Mouse (Mus musculus) CH12.LX (cell line): ENCODE measurements around the gene Samd1. TPM values are rescaled to one million over a fixed set of nuclear protein-coding genes. Genes with fewer than 3 reads are reported as not detected.

ENCODE experiments used
- DNase-seq: peaks from one replicate; pipeline ENCODE4 v3.0.0-alpha.2; 2013; ENCODE audit errors: extremely low read depth
- H3K27ac ChIP-seq: 2 replicates; pipeline ENCODE4 v1.5.1; 2012; ENCODE audit warnings: low read depth, mild to moderate bottlenecking, control low read depth, moderate library complexity; ENCODE audit not compliant: insufficient read depth
- H3K27me3 ChIP-seq: replicated peaks from 2 replicates; pipeline ENCODE3; 2012; ENCODE audit warnings: inconsistent platforms
- H3K36me3 ChIP-seq, 2 experiments: replicated peaks in 1 of 2; 2 replicates each; pipeline versions ENCODE3 to v1.6.1; 2012; ENCODE audit warnings: inconsistent platforms in 1 of 2, low read length in 1 of 2, mild to moderate bottlenecking in 1 of 2, mixed read lengths in 1 of 2, moderate library complexity in 1 of 2; ENCODE audit not compliant: control insufficient read depth in 1 of 2, insufficient read depth in 1 of 2
- H3K4me1 ChIP-seq, 2 experiments: 2 replicates each; pipeline ENCODE4 v1.6.1; 2012; ENCODE audit warnings: inconsistent platforms in 1 of 2, moderate library complexity in 1 of 2; ENCODE audit not compliant: insufficient read depth in 2 of 2, control insufficient read depth in 1 of 2
- H3K4me2 ChIP-seq: 2 replicates; pipeline ENCODE4 v1.6.1; 2012; ENCODE audit warnings: low read depth, mild to moderate bottlenecking, control low read depth; ENCODE audit not compliant: poor library complexity, insufficient read depth, severe bottlenecking
- H3K4me3 ChIP-seq, 3 experiments: fragments of 150-350 bp in 1 of 3; sonication (generic) in 1 of 3; replicated peaks in 1 of 3; 2 replicates each; pipeline versions ENCODE3 to v1.5.1; 2011 to 2012; ENCODE audit warnings: low read depth in 2 of 3, low read length in 2 of 3, mild to moderate bottlenecking in 2 of 3, moderate library complexity in 2 of 3, control low read depth in 1 of 3, improper control_type of control experiment in 1 of 3, inconsistent platforms in 1 of 3, mixed read lengths in 1 of 3; ENCODE audit not compliant: poor library complexity in 1 of 3
- H3K79me2 ChIP-seq: replicated peaks from 2 replicates; pipeline ENCODE4 v1.6.1; 2012; ENCODE audit warnings: mild to moderate bottlenecking, moderate library complexity; ENCODE audit not compliant: control insufficient read depth, poor library complexity, insufficient read depth, severe bottlenecking; ENCODE audit errors: extremely low read depth
- H3K9ac ChIP-seq: 2 replicates; pipeline ENCODE4 v1.6.1; 2012; ENCODE audit warnings: low read depth, mild to moderate bottlenecking, control low read depth, moderate library complexity; ENCODE audit not compliant: insufficient read depth
- H3K9me3 ChIP-seq: replicated peaks from 2 replicates; pipeline ENCODE3; 2012; ENCODE audit warnings: low read length, inconsistent platforms, mixed read lengths
- BHLHE40 ChIP-seq: IDR thresholded peaks from 2 replicates; pipeline ENCODE4 v1.6.1; 2011; ENCODE audit warnings: mild to moderate bottlenecking, low read depth, low read length, improper control_type of control experiment
- CHD2 ChIP-seq: IDR thresholded peaks from 2 replicates; pipeline ENCODE4 v1.6.1; 2011; ENCODE audit warnings: low read length, improper control_type of control experiment
- E2F4 ChIP-seq: IDR thresholded peaks from 2 replicates; pipeline ENCODE4 v1.6.1; 2011; ENCODE audit warnings: low read depth, low read length, improper control_type of control experiment; ENCODE audit not compliant: insufficient replicate concordance
- ELF1 ChIP-seq: IDR thresholded peaks from 2 replicates; pipeline ENCODE4 v1.6.1; 2014; ENCODE audit warnings: low read depth, mild to moderate bottlenecking, inconsistent platforms, low read length, improper control_type of control experiment
- GABPA ChIP-seq: IDR thresholded peaks from 2 replicates; pipeline ENCODE4 v1.6.1; 2012; ENCODE audit warnings: low read depth, low read length, improper control_type of control experiment, inconsistent platforms; ENCODE audit not compliant: insufficient replicate concordance
- HCFC1 ChIP-seq: IDR thresholded peaks from 2 replicates; pipeline ENCODE4 v1.6.1; 2012; ENCODE audit warnings: low read depth, mild to moderate bottlenecking, inconsistent platforms, low read length, improper control_type of control experiment
- IRF4 ChIP-seq: IDR thresholded peaks from 2 replicates; pipeline ENCODE4 v1.6.1; 2014; ENCODE audit warnings: low read depth, mild to moderate bottlenecking, inconsistent platforms, low read length, improper control_type of control experiment
- KAT2A ChIP-seq: IDR thresholded peaks from 2 replicates; pipeline ENCODE4 v1.6.1; 2012; ENCODE audit warnings: low read length, improper control_type of control experiment, inconsistent platforms; ENCODE audit not compliant: insufficient replicate concordance
- MAFK ChIP-seq: IDR thresholded peaks from 2 replicates; pipeline ENCODE4 v1.6.1; 2011; ENCODE audit warnings: low read length, improper control_type of control experiment; ENCODE audit not compliant: insufficient replicate concordance
- MEF2A ChIP-seq: IDR thresholded peaks from 2 replicates; pipeline ENCODE4 v1.6.1; 2014; ENCODE audit warnings: low read depth, mild to moderate bottlenecking, inconsistent platforms, low read length, improper control_type of control experiment, borderline replicate concordance
- MYC ChIP-seq: IDR thresholded peaks from 2 replicates; pipeline ENCODE4 v1.6.1; 2011; ENCODE audit warnings: low read depth, mild to moderate bottlenecking, improper control_type of control experiment, low read length
- NRF1 ChIP-seq: IDR thresholded peaks from 2 replicates; pipeline ENCODE4 v1.6.1; 2014; ENCODE audit warnings: low read depth, mild to moderate bottlenecking, inconsistent platforms, low read length, improper control_type of control experiment, moderate library complexity
- POLR2A ChIP-seq: IDR thresholded peaks from 2 replicates; pipeline ENCODE4 v1.6.1; 2011; ENCODE audit warnings: low read depth, mild to moderate bottlenecking, improper control_type of control experiment, low read length
- RAD21 ChIP-seq: IDR thresholded peaks from 2 replicates; pipeline ENCODE4 v1.6.1; 2011; ENCODE audit warnings: low read depth, mild to moderate bottlenecking, low read length, improper control_type of control experiment, moderate library complexity
- RCOR1 ChIP-seq: conservative IDR thresholded peaks from 2 replicates; pipeline ENCODE4 v1.6.1; 2012; ENCODE audit warnings: low read depth, mild to moderate bottlenecking, inconsistent platforms, low read length, improper control_type of control experiment
- SMC3 ChIP-seq: IDR thresholded peaks from 2 replicates; pipeline ENCODE4 v1.6.1; 2011; ENCODE audit warnings: low read depth, low read length, improper control_type of control experiment
- TCF12 ChIP-seq: IDR thresholded peaks from 2 replicates; pipeline ENCODE4 v1.6.1; 2014; ENCODE audit warnings: low read depth, mild to moderate bottlenecking, inconsistent platforms, low read length, improper control_type of control experiment
- UBTF ChIP-seq: IDR thresholded peaks from 2 replicates; pipeline ENCODE4 v1.6.1; 2012; ENCODE audit warnings: low read depth, mild to moderate bottlenecking, inconsistent platforms, low read length, improper control_type of control experiment, moderate library complexity
- ZKSCAN1 ChIP-seq: IDR thresholded peaks from 2 replicates; pipeline ENCODE4 v1.6.1; 2012; ENCODE audit warnings: low read depth, inconsistent platforms, low read length, improper control_type of control experiment, borderline replicate concordance
- ZNF384 ChIP-seq: IDR thresholded peaks from 2 replicates; pipeline ENCODE4 v1.6.1; 2012; ENCODE audit warnings: low read depth, low read length, improper control_type of control experiment, inconsistent platforms
- dilution Hi-C: fragments of 300-500 bp; cut with MboI; formaldehyde crosslinking; loops from 2 replicates; pipeline ENCODE4 v1.14.3; 2020; ENCODE audit warnings: low sequenced_read_pairs; ENCODE audit not compliant: extremely low pct_unique_long_range_greater_than_20kb, extremely low pct_ligation_motif_present
- in situ Hi-C: fragments of 300-500 bp; cut with MboI; formaldehyde crosslinking; loops from 3 replicates; pipeline ENCODE4 v1.14.3; 2019; ENCODE audit warnings: low sequenced_read_pairs, low pct_ligation_motif_present, low pct_unique_long_range_greater_than_20kb, mixed read lengths
- polyA plus RNA-seq: library from polyadenylated mRNA; unstranded; fragments of >175 nt; gene quantifications from 2 replicates; pipeline ENCODE4 v1.2.1, GENCODE M21; 2012; ENCODE audit warnings: low read depth; ENCODE audit not compliant: insufficient read length
- total RNA-seq, 2 experiments: library from RNA; depleted of rRNA; stranded (reverse); fragments of 300-350 nt in 1 of 2; fragments of >200 nt in 1 of 2; gene quantifications; 2 replicates each; pipeline ENCODE4 v1.2.3; 2012 to 2014

Samd1 gene
- total and polyA plus RNA-seq, 3 experiments, result 42.1 to 54.5 (median 42.3) TPM

DNA sequence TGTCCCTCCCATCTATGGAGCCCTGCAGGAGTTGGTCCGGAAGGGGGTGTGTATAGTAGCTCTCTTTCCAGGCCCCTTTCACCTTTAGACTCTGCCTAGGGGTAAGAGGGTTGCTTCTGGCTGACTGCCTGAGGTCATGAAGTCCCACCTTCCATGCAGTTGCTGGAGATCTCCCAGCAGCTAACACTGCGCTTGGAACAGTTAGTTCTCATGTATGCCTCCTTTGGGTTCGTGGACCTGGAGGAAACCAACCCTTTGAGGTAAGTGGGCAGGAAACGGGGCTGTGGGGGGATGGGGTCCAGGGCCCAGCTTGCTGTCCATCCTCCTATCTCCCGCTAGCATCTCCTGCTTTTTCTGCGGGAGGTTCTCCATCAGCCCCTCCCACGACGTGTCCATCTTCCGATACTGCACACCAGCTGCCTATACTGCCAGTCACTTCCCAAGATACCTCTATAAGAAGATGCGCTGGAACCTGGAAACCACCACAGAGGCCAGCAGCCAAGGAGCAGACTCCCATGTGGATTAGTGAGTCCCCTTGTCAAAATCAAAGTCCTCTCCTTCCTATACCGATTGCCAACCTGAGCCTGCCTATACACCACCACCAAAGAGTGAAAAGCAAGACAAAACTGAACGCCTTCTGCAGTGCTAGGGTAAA, 5.6 kb downstream of the Samd1 start:
- DNase-seq, result no peak
- no peak overlapping the region for H3K9ac ChIP-seq
- H3K4me3 ChIP-seq, result no peak overlapping the region
- H3K4me1 ChIP-seq, result peaks cover 18 to 38% of the 10 kb centered on the region in 2 experiments
- dilution Hi-C loops (no loop called here), in situ Hi-C loops (no loop called here)
- H3K4me2 ChIP-seq, result no peak overlapping the region
- peaks cover 3% of the 10 kb centered on the region; the same call in 1 of the 2 replicates for H3K79me2 ChIP-seq
- TF ChIP-seq UBTF (no peak), MEF2A (no peak)
- peaks cover 14 to 43% of the 10 kb centered on the region in 2 experiments for H3K36me3 ChIP-seq
- no peaks in the 10 kb centered on the region for H3K27me3 ChIP-seq
- H3K9me3 ChIP-seq, result no peaks in the 10 kb centered on the region
- no peak overlapping the region for H3K27ac ChIP-seq

DNA sequence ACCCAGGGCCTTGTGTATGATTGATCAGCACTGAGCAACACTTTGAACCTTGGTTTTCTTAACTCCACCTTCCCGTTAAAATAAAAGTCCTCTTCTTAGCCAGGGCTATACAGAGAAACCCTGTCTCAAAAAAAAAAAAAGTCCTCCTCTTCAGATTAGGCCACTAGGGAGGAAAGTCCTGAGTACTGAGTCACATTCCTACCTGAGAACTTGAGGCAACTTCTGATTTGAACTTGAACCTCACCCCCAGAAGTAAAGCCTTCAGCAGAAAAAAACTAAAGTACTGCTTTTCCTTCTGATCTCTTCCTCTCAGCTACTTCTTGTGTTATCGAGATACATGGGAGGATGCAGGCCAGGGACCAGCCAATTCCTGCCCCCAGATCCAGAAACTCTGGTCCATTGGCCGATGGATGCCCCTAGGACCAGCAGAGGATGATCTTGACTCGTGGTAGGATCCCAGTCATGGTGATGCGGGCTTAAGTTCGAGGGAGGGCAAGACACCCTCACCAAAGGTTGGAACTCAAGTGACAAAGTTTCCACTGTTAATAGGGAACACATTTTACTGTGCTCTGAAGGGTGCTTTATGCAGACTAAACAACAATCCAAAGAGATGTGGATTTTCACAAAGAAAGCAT, 6.3 kb downstream of the Samd1 start:
- H3K4me3 ChIP-seq, result peak overlapping the region; percentile 55 to 58 (median 55)
- peaks cover 18 to 36% of the 10 kb centered on the region in 2 experiments for H3K4me1 ChIP-seq
- peaks cover 14 to 43% of the 10 kb centered on the region in 2 experiments for H3K36me3 ChIP-seq
- H3K27ac ChIP-seq, result 0 out of 2 replicates have a peak overlapping the region, but pooled peaks have one; percentile 13
- TF ChIP-seq HCFC1 (no peak), IRF4 (no peak), ZNF384 (peak; percentile 59)
- no peaks in the 10 kb centered on the region for H3K27me3 ChIP-seq
- peaks cover 3% of the 10 kb centered on the region; the same call in 1 of the 2 replicates for H3K79me2 ChIP-seq
- in situ Hi-C loops, result no loop called here
- dilution Hi-C loops, result no loop called here
- peak overlapping the region; percentile 21 for H3K4me2 ChIP-seq
- no peak for DNase-seq
- peak overlapping the region; percentile 45 for H3K9ac ChIP-seq
- H3K9me3 ChIP-seq, result no peaks in the 10 kb centered on the region

DNA sequence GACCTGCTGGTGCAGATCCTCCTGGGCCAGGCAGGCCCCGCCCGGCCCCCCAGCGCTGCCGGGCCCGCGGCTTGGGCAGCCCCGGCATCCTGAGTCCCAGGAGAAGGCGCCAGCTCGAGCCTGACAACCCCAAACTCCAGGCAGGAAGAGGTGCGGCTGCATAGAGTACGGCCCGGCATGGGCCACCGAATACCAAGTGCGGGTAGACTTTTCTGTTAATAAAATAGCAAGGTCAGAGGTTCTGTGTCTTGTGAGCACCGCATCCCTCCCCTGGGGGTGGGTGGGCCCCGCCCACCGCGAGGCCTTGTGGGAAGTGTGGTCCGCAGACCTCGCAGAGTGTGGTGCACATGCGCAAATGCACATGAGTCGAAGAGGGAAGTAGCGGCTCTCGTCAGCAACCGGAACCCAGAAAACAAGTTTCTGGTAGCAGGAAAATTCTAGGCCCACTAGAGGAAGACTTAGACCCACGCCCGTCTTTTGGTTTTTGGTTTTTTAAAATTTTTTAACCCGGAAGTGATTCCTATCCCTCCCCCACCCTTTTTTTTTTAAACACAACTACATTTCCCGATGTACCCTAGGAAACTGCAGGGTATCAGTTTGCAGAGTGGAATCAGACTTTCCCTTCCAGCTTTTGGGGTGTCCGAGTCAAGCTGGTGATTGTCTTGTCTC, 7.2 kb downstream of the Samd1 start:
- Histone ChIP-seq H3K4me2 (peak overlapping the region; percentile 62), H3K4me3 (peak overlapping the region; percentile 55 to 58 (median 55)), H3K4me1 (peaks cover 9 to 27% of the 10 kb centered on the region in 2 experiments), H3K27ac (peak overlapping the region; percentile 81), H3K9me3 (no peaks in the 10 kb centered on the region), H3K27me3 (no peaks in the 10 kb centered on the region), H3K9ac (peak overlapping the region; percentile 86), H3K79me2 (no peaks in the 10 kb centered on the region), H3K36me3 (peaks cover 14 to 35% of the 10 kb centered on the region in 2 experiments)
- in situ Hi-C loops, result no loop called here
- DNase-seq, result peak; percentile 98
- dilution Hi-C loops, result no loop called here
- no peak for TF ChIP-seq E2F4
- TF ChIP-seq ELF1, result peak; percentile 95
- no peak for TF ChIP-seq RAD21
- TF ChIP-seq CHD2, result peak; percentile 87
- TF ChIP-seq GABPA, result no peak; the same call in 1 of the 2 replicates
- peak; percentile 53; the same call in 1 of the 2 replicates for TF ChIP-seq BHLHE40
- no peak; the same call in none of the 2 replicates for TF ChIP-seq MEF2A
- TF ChIP-seq MAFK, result peak; percentile 40; the same call in 1 of the 2 replicates
- peak; percentile 95 for TF ChIP-seq ZNF384
- TF ChIP-seq NRF1, result peak; percentile 90
- no peak for TF ChIP-seq SMC3
- peak; percentile 77 for TF ChIP-seq IRF4
- TF ChIP-seq MYC, result peak; percentile 71; the same call in 1 of the 2 replicates
- no peak for TF ChIP-seq RCOR1
- no peak for TF ChIP-seq ZKSCAN1
- TF ChIP-seq POLR2A, result no peak; the same call in none of the 2 replicates
- peak; percentile 64; the same call in 1 of the 2 replicates for TF ChIP-seq TCF12
- peak; percentile 90; the same call in 1 of the 2 replicates for TF ChIP-seq KAT2A
